Mouse (Mus musculus) cerebellum, adult 11-12 months (tissue): ENCODE results near the gene Ppm1h.
"Not testable (repeated sequence)": the region's sequence is repeated elsewhere in the genome, so short reads cannot be mapped to it uniquely, and the experiment has no call there.

ENCODE experiments used
- DNase-seq: peaks from one replicate; pipeline ENCODE4 v3.0.0; 2022

The Ppm1h gene

GRCm38 (mm10) chr10:122937380-122937779, 258.8 kb downstream of the Ppm1h start:
- not testable (repeated sequence) for DNase-seq

GRCm38 (mm10) chr10:122939546-122939945, 261.0 kb downstream of the Ppm1h start:
- no peak for DNase-seq

- DNase-seq, result no peak
Measured at GRCm38 (mm10) chr10:122942771-122943170, 264.2 kb downstream of the Ppm1h start.

- no peak for DNase-seq
Measured at GRCm38 (mm10) chr10:122943824-122944223, 265.3 kb downstream of the Ppm1h start.

- no peak for DNase-seq
Measured at GRCm38 (mm10) chr10:122944888-122945287, 266.3 kb downstream of the Ppm1h start.

- no peak for DNase-seq
Measured at GRCm38 (mm10) chr10:122950966-122951365, 272.4 kb downstream of the Ppm1h start.

- no peak for DNase-seq
Measured at GRCm38 (mm10) chr10:122953576-122953975, 275.0 kb downstream of the Ppm1h start.

- DNase-seq, result no peak
Measured at GRCm38 (mm10) chr10:122957918-122958317, 279.4 kb downstream of the Ppm1h start.

- DNase-seq, result no peak
Measured at GRCm38 (mm10) chr10:122958699-122959098, 280.1 kb downstream of the Ppm1h start.

- DNase-seq, result no peak
Measured at GRCm38 (mm10) chr10:122960216-122960615, 281.7 kb downstream of the Ppm1h start.

GRCm38 (mm10) chr10:122960738-122961137, 282.2 kb downstream of the Ppm1h start:
- DNase-seq, result no peak

- DNase-seq, result no peak
Measured at GRCm38 (mm10) chr10:122961494-122961893, 282.9 kb downstream of the Ppm1h start.

GRCm38 (mm10) chr10:122962651-122963050, 284.1 kb downstream of the Ppm1h start:
- DNase-seq, result no peak

GRCm38 (mm10) chr10:122963463-122964240, 285.1 kb downstream of the Ppm1h start:
- DNase-seq, result no peak

- DNase-seq, result no peak
Measured at GRCm38 (mm10) chr10:122964241-122964636, 285.7 kb downstream of the Ppm1h start.

- DNase-seq, result not testable (repeated sequence)
Measured at GRCm38 (mm10) chr10:122965650-122966049, 287.1 kb downstream of the Ppm1h start.

- DNase-seq, result no peak
Measured at GRCm38 (mm10) chr10:122966421-122966820, 287.9 kb downstream of the Ppm1h start.

- no peak for DNase-seq
Measured at GRCm38 (mm10) chr10:122970188-122970587, 291.6 kb downstream of the Ppm1h start.

GRCm38 (mm10) chr10:122973241-122973640, 294.7 kb downstream of the Ppm1h start:
- DNase-seq, result no peak

GRCm38 (mm10) chr10:122976038-122976437, 297.5 kb downstream of the Ppm1h start:
- no peak for DNase-seq

- no peak for DNase-seq
Measured at GRCm38 (mm10) chr10:122979356-122979755, 300.8 kb downstream of the Ppm1h start.

- no peak for DNase-seq
Measured at GRCm38 (mm10) chr10:122980123-122980522, 301.6 kb downstream of the Ppm1h start.

- DNase-seq, result no peak
Measured at GRCm38 (mm10) chr10:122982909-122983578, 304.5 kb downstream of the Ppm1h start.
